Mouse (Mus musculus) frontal cortex, adult 2 months (tissue): ENCODE measurements around the gene Cyp2j9. TPM values are rescaled to one million over a fixed set of nuclear protein-coding genes. Genes with fewer than 3 reads are reported as not detected.
"Not testable (repeated sequence)": the region's sequence is repeated elsewhere in the genome, so short reads cannot be mapped to it uniquely, and the experiment has no call there.

Experiments used
- DNase-seq, 2 experiments: peaks; one replicate each; pipeline ENCODE4 v3.0.0; 2022; ENCODE audit warnings: low spot score in 1 of 2; ENCODE audit errors: extremely low spot score in 1 of 2
- polyA plus RNA-seq: library from polyadenylated mRNA; depleted of rRNA; stranded (reverse); fragments of >200 nt; gene quantifications from 2 replicates; pipeline ENCODE4 v1.2.3, GENCODE M21; 2012; rRNA removed

The Cyp2j9 gene
- 32.8 and 33.3 TPM in 2 replicates for polyA plus RNA-seq

DNA sequence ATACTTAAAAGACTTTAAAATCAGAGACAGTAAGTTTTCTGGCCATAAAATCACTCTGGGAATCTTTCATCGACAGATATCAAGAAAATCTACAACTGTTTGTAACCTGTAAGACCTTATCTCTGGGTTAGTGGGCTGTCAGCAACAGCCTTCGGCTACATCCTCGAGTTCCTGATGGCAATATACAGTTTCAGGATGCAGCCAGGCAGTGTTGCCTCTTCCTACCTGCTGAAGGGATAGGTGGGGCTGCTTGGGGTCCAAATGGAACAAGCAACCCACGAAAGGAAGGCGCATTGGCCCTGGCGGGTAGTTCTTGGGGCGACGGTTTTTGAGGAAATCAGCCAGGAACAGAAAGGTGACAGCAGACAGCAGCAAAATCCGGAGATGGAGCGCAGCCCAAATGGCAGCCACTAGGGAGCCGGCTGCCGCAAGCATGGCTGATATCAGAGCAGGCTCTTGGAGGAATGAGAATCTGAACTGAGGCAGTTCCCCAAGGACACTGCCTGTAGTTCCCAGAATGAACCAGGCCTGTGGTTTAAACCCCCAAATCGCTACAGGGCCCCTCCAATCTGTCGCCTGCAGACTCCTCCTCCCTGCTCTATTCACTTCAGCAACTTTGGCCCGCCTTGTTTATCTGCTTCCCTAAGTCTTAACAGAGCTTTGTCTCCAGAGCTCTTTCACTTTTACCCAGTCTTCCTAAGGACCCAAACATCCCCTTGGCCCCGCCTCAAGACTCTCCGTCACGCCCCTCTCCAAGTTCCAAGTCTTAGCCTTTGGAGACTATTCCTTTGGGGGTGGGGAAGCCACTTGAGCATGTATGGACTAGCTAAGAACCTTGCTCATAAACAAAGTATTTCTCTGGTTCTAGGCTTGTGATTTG is at the start of gene Cyp2j9:
TSS of gene Cyp2j9 (minus strand) at position 668 of the 880 bp plus-strand sequence.
- peak in 1 of 2 experiments; percentile 3 for DNase-seq

DNA sequence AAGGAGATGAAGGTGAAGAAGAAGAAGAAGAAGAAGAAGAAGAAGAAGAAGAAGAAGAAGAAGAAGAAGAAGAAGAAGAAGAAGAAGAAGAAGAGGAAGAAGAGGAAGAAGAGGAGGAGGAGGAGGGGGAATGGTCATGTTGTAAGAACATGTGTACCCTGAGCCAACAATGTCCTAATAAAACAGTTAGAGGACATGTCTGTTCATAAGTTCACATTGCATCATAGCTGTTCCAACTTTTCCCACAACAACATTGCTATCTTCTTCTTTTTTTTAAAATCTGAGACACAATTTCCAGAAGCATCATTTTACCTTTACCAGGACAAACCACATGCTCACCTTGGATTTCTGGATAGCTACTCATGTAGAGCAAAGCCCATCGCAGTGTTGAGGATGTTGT is 44.1 kb upstream of the Cyp2j9 start:
- no peak for DNase-seq

DNA sequence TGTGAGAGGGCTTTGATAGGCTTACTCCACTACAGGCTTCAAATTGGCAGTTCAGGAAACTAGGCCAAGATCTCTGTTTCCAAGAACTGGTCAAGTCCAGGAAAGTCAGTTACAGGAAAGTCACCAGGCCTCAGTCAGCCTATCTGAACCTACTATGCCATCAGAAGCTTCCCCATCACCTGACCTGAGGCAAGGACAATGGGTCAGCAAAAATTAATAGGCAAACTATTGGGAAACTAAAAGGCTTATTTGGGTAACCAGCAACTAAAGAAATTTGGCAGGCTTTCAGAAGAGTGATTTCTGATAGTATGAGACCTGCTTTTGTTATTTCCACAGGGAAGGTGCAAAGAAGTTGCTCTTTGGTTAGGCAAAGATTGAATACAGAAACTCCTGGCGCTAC is 31.1 kb upstream of the Cyp2j9 start:
- no peak for DNase-seq

DNA sequence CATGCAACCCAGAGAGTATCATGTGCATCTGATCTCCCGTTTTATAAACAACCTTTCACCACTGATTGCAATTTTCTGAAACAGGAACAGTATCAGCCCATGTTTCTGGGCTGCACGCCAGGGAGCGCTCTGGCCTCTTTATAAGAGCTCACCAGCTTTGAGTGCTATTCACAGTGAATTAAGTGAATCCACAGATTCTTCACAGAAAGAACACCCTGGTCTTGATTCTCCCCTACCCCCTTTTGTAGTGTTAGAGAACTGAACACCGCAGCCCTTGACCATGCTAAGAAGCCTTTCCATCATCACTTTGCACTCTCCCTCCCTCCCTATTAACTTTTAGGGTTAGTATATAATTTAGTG is 393 bp upstream of the Cyp2j9 start:
- DNase-seq, result peak; percentile 60 to 76

DNA sequence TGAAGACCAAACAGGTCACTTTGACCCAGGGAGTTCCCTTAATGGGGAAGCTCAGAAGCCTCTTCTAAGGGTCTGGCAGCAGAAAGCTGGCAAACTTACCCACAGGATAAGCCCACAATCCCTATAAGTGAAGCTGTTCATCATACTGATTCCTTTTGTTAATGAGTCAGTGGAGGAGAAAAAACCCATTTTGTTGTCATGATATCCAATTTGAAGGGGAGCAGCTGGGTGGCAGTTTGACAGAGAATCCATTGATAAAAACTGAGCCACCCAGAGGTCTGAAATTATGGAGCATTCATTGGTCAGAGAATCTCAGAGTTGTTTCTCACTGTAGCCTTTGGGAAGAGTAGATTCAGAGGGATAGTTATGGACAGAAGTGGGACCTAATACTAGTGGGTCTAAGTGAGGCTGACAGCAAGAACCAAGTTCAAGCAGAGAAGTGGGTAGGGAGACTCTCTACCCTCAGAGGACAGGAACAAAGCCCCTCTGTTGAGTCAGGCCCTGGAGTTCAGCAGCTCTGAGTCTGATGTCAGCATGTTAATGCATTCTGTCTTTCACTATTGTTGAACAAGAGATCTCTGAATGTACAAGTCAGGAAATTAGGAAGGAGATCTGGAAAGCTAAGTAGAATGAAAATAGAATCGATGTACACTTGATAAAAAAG is 9.8 kb downstream of the Cyp2j9 start:
- DNase-seq, result peak in 1 of 2 experiments; percentile 8

DNA sequence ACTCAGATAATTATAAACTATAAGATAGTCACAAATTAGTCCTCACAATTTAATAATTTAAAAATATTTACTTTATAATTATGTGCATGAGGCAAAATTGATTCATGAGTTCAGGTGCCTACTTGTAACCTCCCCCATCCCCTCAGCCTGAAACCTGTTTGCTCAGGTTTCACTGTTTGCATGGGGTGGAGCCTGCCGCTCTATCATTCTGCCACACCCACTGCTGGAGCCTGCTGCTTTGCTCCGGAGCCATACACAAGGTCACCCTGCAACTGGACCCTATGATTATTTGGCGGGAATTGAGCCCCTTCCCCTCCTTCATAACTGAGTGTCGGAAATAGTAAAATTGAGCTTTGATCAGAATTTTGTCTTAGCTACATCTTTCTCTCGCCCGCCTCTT is 11.0 kb downstream of the Cyp2j9 start:
- not testable (repeated sequence) for DNase-seq

DNA sequence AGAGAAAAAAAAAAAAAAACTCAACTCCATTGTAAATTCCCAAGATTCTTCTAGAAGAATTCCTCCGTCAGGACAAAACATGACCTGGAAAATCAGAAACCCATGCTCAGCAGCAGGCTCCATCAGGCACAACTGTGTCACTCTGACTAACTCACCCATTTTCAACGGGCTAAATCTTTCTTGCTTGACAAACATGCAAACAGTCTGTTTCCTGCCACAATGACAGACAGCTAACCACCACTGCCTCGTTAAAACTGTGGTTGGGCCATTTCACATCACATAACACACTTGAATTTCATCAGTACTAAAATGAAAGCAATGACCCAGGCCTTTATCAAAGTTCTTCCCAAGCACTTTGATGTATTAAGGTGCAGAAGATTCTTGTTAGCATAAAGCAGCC is 21.9 kb downstream of the Cyp2j9 start:
- DNase-seq, result no peak

DNA sequence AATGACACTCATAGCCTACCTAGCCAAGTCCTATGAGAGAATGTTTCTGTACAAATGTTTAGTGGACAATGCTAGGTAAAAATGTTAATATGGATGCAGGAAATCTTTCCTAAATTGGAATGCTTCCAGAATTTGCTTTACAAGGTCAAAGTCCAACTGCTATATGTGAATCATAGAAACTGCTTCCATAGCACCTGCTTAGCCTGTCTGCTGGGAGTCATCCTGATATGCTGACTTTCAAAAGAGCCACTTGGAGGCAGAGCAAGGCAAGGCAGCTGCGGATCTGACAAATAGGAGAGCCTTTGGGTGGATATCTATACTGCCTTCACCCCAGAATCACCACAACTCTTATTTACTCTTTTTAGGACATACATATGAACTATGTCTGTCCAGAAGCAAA is 23.4 kb downstream of the Cyp2j9 start:
- DNase-seq, result no peak

DNA sequence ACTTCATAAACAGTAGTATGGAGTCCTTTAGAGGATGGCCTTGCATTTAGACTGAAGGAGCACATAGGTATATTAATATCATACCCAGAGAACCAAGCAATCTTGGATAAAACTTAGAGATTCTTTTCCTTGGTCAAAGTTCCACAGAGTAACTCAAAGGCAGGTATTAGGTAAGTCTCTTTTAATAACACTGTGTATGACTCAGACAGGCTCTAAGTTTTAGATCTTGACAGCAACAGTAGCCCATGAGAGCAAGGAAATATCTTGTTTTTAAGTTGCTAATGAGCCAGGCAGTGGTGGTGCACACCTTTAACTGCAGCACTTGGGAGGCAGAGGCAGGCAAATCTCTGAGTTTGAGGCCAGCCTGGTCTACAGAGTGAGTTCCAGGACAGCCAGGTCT is 25.6 kb downstream of the Cyp2j9 start:
- DNase-seq, result no peak

DNA sequence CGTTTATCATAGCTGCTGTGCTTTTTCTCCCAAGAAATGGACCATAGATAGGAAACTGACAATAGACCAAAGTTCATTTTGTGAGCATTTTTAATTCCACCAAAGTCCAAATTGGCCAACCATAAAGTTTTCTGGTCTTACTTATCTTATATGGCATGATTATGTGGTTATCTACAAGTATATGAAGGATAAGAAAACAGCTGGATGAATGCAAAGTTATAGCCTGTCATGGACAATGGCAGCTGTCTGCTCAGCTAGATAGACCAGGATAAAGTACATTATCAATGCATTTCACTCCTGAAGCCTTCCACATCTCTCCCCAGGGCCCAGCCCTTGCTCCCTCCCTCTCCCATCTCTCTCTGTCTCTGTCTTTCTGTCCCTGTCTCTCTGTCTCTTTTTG is 30.9 kb downstream of the Cyp2j9 start:
- no peak for DNase-seq

DNA sequence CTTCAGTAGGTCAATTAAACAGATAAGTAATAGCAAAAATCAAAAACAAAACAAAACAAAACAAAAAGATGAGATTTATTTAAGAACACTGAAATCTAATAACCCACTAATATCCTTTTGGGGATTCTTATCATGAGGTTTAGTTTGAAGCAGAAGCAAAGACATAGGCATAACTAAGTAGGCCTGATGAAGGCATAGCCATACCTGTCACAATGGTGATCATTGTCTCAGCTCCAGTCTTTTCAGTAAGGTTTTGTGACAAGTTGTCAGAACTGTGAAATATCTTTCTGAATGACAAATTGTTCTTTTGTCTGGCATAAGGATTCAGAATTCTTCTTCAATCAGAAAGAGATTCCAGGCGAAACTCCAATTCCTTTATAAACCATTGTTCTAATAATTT is 31.6 kb downstream of the Cyp2j9 start:
- DNase-seq, result no peak

DNA sequence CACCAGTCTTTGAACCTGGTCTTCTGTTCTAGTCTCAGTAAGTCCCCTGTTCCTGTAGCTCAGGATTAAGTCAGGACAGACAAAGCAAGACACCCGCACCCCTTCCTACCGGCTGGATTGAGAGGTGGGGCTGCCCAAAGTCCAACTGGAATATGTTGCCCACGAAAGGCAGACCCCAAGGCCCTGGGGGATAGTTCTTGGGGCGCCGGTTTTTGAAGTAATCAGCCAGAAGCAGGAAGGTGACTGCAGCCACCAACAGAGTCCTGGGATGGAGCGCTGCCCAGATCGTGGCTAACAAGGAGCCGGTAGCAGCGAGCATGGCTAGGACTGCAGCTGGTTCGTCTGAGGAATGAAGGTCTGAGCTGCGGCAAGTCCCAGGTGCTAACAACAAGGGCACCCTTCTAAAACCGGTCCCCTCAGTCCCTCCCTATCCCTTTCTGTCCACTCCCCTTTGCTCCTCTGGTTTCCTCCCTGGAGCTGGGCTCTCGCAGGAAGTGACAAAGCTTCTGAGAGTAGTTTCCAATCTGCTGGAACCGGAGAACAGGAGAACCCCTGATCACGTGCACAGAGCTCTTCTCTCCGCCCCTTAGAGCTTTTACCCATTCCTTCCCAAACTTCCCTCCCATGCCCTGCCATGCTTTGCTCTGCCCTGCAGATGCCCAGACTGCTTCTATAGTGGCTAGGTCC is 38.1 kb downstream of the Cyp2j9 start, which contains the start of gene Cyp2j6:
TSS of gene Cyp2j6 (minus strand) at position 529 of the 687 bp plus-strand sequence.
- DNase-seq, result peak in 1 of 2 experiments; percentile 48

DNA sequence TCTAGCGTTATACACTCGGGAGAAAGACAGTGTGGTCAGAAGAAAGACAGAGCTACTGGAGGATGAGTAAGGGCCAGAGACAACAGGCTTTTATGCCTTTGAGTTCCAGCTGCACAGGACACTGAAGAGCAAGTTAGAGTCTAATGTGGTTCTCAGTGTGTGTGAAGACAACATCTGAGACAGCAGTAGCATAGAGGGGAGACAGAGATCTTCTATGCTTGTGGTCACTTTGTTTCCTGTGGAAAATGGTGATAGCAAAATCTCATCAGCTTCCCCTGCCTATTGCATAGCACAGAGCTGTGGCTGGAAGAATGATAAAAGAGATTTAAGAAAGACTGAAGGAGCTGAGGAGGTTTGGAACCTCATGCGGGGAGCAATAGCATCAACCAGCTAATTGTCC is 39.8 kb downstream of the Cyp2j9 start:
- no peak for DNase-seq

DNA sequence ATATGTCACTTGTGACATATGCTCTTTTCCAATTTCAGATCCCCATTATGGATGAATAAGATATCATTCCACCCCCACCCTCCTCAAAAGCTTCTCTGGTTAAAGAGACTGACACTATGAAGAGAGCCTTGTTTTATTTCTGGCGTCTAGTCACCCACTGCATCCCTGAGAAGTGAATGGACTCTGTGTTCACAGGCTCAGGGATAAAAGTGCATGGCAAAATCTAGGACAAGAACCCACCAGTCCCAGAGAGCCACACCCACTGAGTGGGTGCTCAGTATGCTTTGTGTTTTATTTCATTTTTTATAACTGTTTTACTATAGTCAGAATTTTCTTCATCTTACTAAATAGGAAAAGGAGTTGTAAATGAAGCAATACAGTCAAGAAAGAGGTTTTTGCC is 45.4 kb downstream of the Cyp2j9 start:
- peak; percentile 46 to 65 for DNase-seq

DNA sequence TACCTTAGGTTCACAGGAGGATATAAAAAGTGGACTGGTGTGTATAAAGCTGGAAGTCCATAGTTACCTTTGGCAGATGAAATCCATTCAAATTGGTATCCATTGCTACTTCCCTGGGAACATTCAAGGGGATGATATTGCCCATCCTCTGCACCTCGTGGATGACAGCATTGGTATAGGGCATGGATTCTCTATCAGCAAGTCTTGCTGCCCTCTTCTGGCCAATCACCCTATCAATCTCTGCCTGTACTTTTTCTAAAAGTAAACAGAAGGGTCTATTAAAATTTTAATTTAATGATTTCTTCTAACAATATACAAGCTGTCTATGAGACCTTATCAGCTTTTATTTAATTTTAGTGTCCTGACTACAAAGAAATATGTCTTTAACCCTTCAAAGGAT is 65.6 kb downstream of the Cyp2j9 start:
- DNase-seq, result peak in 1 of 2 experiments; percentile 33

DNA sequence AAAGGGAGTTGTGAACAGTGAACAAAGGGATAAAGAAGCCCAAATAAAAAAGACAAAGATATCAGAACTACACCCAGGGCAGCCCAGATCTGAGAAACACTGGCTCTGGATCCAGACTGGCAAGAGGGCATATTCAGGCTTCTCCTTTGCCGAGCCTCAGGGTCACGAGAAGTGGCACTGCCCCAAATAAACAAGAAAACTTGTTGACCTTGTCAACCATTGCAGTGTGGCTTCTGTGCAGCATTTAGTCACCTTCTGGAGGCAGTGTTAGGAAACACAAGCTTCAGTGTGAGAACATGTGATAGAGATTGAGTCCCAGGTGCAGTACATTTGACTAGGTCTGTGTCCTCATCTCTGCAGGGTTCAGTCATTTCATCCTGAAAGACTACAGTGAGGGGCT is 69.1 kb downstream of the Cyp2j9 start:
- DNase-seq, result no peak

Other genes with a start within 250 kb of the Cyp2j9 start
- not detected in 2 replicates for gene Cyp2j11, start 242.9 kb downstream of the Cyp2j9 start, polyA plus RNA-seq
- gene Cyp2j8, start 84.2 kb downstream of the Cyp2j9 start, polyA plus RNA-seq, result 0.30 and 0.36 TPM in 2 replicates
- gene Cyp2j6, start 37.9 kb downstream of the Cyp2j9 start, polyA plus RNA-seq, result 15.6 and 17.4 TPM in 2 replicates
- not detected in 2 replicates for gene Cyp2j5, start 72.6 kb upstream of the Cyp2j9 start, polyA plus RNA-seq
- gene Gm12695, start 193.6 kb upstream of the Cyp2j9 start, polyA plus RNA-seq, result not detected in 2 replicates